Mouse (Mus musculus): ENCODE measurements around the gene Agap1. TPM values are rescaled to one million over a fixed set of nuclear protein-coding genes. Genes with fewer than 3 reads are reported as not detected.

Gene Agap1
- polyA plus RNA-seq, 1 experiment from 2014 or later: 4.8 TPM

DNA sequence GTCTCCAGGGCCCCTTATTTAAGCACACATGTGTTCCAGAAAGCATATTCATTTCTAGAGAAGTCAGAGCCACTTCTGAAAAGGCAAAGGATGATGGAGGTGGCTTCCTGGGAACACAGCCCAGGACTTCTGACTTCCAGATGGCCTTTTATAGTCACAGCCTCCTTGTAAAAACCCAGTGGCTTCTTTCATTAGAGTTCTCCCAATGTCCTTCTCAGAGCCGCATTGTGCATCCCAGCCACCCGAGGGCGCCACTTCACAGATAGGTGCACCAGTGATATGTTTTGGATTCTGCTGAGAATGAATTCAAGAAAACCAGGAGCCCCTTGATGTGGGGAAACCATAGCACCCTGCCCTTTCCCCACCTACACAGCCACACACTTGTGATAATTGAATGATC is 404.6 kb downstream of the Agap1 start:
- WGBS: 38% methylated on average over 3 of the region's 3 CpGs

DNA sequence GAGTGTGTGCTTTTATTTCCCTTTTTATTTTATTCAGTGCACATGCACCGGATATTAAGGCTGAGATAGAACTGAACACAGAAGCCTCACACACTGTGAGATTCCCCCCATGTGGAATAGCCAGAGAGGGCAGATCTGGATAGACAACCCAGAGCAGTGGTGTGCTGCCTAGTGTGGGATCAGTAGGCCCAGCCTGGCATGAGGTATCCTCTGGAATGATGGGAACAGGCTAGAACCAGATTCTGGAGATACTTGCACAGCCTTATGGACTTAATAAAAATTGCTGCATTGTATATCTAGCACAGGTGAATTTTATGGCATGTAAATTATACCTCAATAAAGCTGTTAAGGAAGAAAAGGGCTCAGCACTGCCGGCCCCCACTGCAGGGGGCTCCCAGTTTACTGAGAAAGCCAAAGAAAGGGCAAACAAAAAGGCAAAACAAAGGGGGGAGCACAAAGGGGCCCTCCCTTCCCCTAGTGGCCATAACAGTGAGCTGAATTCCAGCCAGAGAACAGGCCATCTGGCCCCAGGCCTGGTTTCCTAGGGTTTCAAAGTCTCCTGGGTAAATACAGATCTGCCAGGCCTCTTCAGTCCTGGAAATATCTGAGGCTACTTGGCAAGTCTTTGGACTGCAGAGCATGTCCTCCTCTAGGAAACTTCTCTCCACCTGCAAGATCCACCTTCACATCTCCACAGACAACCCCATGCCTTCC is 405.6 kb downstream of the Agap1 start:
- Histone ChIP-seq H3K27me3 (replicated peaks; ENCODE audit: control insufficient read depth, insufficient read depth, low read length) (no peaks in the 10 kb centered on the region), H3K9ac (ENCODE audit: low read depth, low read length) (no peak overlapping the region), H3K9me3 (ENCODE audit: control insufficient read depth, low read length) (no peaks in the 10 kb centered on the region), H3K4me1 (ENCODE audit: control insufficient read depth, insufficient read depth, low read length) (peaks cover 7% of the 10 kb centered on the region), H3K27ac (ENCODE audit: low read length) (0 out of 2 replicates have a peak overlapping the region, but pooled peaks have one; percentile 9), H3K4me2 (ENCODE audit: low read depth, low read length) (no peak overlapping the region), H3K36me3 (ENCODE audit: control insufficient read depth, insufficient read depth, low read length) (no peaks in the 10 kb centered on the region), H3K4me3 (ENCODE audit: low read length) (no peak overlapping the region)
- 48% methylated on average over 2 of the region's 2 CpGs for WGBS
- ATAC-seq: peak; percentile 79

More for the DNA sequence above, 404.6 kb downstream of the Agap1 start:
- Histone ChIP-seq H3K27me3 (replicated peaks; ENCODE audit: control insufficient read depth, insufficient read depth, low read length) (no peaks in the 10 kb centered on the region), H3K36me3 (ENCODE audit: control insufficient read depth, insufficient read depth, low read length) (no peaks in the 10 kb centered on the region), H3K4me1 (ENCODE audit: control insufficient read depth, insufficient read depth, low read length) (peaks cover 7% of the 10 kb centered on the region), H3K9ac (ENCODE audit: low read depth, low read length) (no peak overlapping the region), H3K4me3 (ENCODE audit: low read length) (no peak overlapping the region), H3K4me2 (ENCODE audit: low read depth, low read length) (no peak overlapping the region), H3K9me3 (ENCODE audit: control insufficient read depth, low read length) (no peaks in the 10 kb centered on the region), H3K27ac (ENCODE audit: low read length) (no peak overlapping the region)
- ATAC-seq: no peak

- no peak overlapping the region for H3K4me3 ChIP-seq (ENCODE audit: low read length)
- H3K27me3 ChIP-seq (replicated peaks; ENCODE audit: control insufficient read depth, insufficient read depth, low read length): no peaks in the 10 kb centered on the region
- H3K4me1 ChIP-seq (ENCODE audit: control insufficient read depth, insufficient read depth, low read length): peaks cover 3% of the 10 kb centered on the region
- no peaks in the 10 kb centered on the region for H3K9me3 ChIP-seq (ENCODE audit: control insufficient read depth, low read length)
- WGBS: 59% methylated on average over 6 of the region's 6 CpGs
- no peaks in the 10 kb centered on the region for H3K36me3 ChIP-seq (ENCODE audit: control insufficient read depth, insufficient read depth, low read length)
- no peak overlapping the region for H3K4me2 ChIP-seq (ENCODE audit: low read depth, low read length)
- no peak overlapping the region for H3K9ac ChIP-seq (ENCODE audit: low read depth, low read length)
- ATAC-seq: no peak
- no peak overlapping the region for H3K27ac ChIP-seq (ENCODE audit: low read length)
Observed at GRCm38 (mm10) chr1:89865787-89866186, 411.2 kb downstream of the Agap1 start.

GRCm38 (mm10) chr1:89867847-89868246 is 413.2 kb downstream of the Agap1 start:
- H3K36me3 ChIP-seq (ENCODE audit: control insufficient read depth, insufficient read depth, low read length): no peaks in the 10 kb centered on the region
- ATAC-seq: no peak
- H3K9me3 ChIP-seq (ENCODE audit: control insufficient read depth, low read length): no peaks in the 10 kb centered on the region
- 0 out of 2 replicates have a peak, but pooled peaks cover 3% of the 10 kb centered on the region for H3K4me1 ChIP-seq (ENCODE audit: control insufficient read depth, insufficient read depth, low read length)
- no peak overlapping the region for H3K27ac ChIP-seq (ENCODE audit: low read length)
- H3K4me2 ChIP-seq (ENCODE audit: low read depth, low read length): no peak overlapping the region
- no peak overlapping the region for H3K9ac ChIP-seq (ENCODE audit: low read depth, low read length)
- H3K4me3 ChIP-seq (ENCODE audit: low read length): no peak overlapping the region
- 52% methylated on average over 4 of the region's 4 CpGs for WGBS
- H3K27me3 ChIP-seq (replicated peaks; ENCODE audit: control insufficient read depth, insufficient read depth, low read length): no peaks in the 10 kb centered on the region

DNA sequence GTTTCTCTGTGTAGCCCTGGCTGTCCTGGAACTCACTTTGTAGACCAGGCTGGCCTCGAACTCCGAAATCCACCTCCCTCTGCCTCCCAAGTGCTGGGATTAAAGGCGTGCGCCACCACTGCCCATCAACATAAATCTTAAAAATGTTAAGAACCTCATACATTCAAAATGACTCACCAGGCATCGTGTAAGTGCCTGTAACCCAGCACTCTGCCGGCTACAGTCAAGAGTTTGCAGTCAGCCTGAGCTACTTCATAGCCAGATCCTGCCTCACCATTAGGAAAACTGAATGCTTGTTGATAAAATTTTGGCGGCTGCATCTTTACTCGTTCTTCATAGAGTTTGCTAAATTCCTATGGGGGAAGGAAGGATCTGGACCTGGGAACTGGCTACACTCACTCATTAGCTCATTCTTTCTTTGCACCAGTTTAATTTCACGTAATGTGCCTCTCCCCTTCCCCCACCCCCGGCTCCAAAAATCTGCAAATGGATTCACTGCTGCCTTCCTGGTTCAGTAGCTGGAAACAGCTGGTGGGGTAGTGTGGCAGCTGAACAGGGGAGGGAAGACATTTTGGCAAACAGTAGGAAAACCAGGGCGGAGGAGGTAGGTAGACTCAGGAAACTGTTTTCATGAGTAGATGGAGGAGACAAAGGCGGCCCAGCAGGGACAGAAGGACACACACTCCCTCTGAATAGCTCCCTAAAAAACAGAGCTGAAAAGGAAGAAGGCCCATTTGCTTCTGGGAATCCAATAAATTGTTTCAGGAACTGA is 415.7 kb downstream of the Agap1 start:
- ATAC-seq: no peak
- H3K4me1 ChIP-seq (ENCODE audit: control insufficient read depth, insufficient read depth, low read length): 0 out of 2 replicates have a peak, but pooled peaks cover 3% of the 10 kb centered on the region
- H3K4me2 ChIP-seq (ENCODE audit: low read depth, low read length): no peak overlapping the region
- no peak overlapping the region for H3K4me3 ChIP-seq (ENCODE audit: low read length)
- no peaks in the 10 kb centered on the region for H3K27me3 ChIP-seq (replicated peaks; ENCODE audit: control insufficient read depth, insufficient read depth, low read length)
- no peaks in the 10 kb centered on the region for H3K36me3 ChIP-seq (ENCODE audit: control insufficient read depth, insufficient read depth, low read length)
- WGBS: 52% methylated on average over 12 of the region's 12 CpGs
- H3K9me3 ChIP-seq (ENCODE audit: control insufficient read depth, low read length): no peaks in the 10 kb centered on the region
- H3K9ac ChIP-seq (ENCODE audit: low read depth, low read length): no peak overlapping the region
- no peak overlapping the region for H3K27ac ChIP-seq (ENCODE audit: low read length)

DNA sequence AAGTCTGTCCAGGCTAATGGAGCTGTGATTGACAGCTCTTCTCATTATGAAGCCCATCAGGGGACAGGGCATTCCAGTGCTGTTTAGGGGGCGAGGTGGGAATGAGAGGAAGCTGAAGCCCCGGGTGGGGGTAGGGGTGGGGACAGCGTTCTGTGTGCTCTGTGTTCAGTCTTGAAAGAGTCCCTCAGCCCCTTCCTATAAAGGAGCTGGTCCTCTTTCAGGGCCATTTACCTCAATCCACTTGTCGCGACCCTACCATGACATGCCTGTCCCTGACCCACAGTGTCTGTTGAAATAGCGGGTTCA is 416.3 kb downstream of the Agap1 start:
- no peak for ATAC-seq
- Histone ChIP-seq H3K4me2 (ENCODE audit: low read depth, low read length) (no peak overlapping the region), H3K36me3 (ENCODE audit: control insufficient read depth, insufficient read depth, low read length) (no peaks in the 10 kb centered on the region), H3K4me1 (ENCODE audit: control insufficient read depth, insufficient read depth, low read length) (0 out of 2 replicates have a peak, but pooled peaks cover 3% of the 10 kb centered on the region), H3K27me3 (replicated peaks; ENCODE audit: control insufficient read depth, insufficient read depth, low read length) (no peaks in the 10 kb centered on the region), H3K4me3 (ENCODE audit: low read length) (no peak overlapping the region), H3K27ac (ENCODE audit: low read length) (no peak overlapping the region), H3K9ac (ENCODE audit: low read depth, low read length) (no peak overlapping the region), H3K9me3 (ENCODE audit: control insufficient read depth, low read length) (no peaks in the 10 kb centered on the region)
- 72% methylated on average over 6 of the region's 6 CpGs for WGBS

GRCm38 (mm10) chr1:89876346-89877072 is 421.9 kb downstream of the Agap1 start:
- Histone ChIP-seq H3K27ac (ENCODE audit: low read length) (no peak overlapping the region), H3K9me3 (ENCODE audit: control insufficient read depth, low read length) (no peaks in the 10 kb centered on the region), H3K4me3 (ENCODE audit: low read length) (no peak overlapping the region), H3K36me3 (ENCODE audit: control insufficient read depth, insufficient read depth, low read length) (no peaks in the 10 kb centered on the region), H3K4me2 (ENCODE audit: low read depth, low read length) (no peak overlapping the region), H3K9ac (ENCODE audit: low read depth, low read length) (no peak overlapping the region), H3K4me1 (ENCODE audit: control insufficient read depth, insufficient read depth, low read length) (peaks cover 4% of the 10 kb centered on the region; the same call in 1 of the 2 replicates), H3K27me3 (replicated peaks; ENCODE audit: control insufficient read depth, insufficient read depth, low read length) (no peaks in the 10 kb centered on the region)
- 34% methylated on average over 5 of the region's 5 CpGs for WGBS
- ATAC-seq: 0 out of 2 replicates have a peak, but pooled peaks have one; percentile 44

DNA sequence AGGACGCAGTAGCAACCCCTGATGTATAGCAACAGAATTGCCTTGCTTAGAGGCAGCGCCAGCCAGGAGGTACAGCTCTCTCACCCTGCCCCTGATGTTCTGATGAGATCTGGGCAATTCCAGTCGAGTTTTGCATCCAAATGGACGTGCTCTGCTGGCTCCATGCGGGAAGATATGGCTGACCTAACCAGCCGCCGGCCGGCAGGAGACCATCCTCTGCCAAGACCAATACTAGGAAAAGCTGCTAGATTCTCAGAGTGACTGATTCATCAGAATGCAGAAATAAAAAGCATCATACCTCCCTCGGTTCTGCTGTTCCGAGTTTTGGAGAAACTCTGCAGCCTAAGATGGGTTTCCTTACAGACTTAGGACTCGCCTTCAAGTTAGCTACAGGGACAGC is 423.9 kb downstream of the Agap1 start:
- Histone ChIP-seq H3K27me3 (replicated peaks; ENCODE audit: control insufficient read depth, insufficient read depth, low read length) (no peaks in the 10 kb centered on the region), H3K36me3 (ENCODE audit: control insufficient read depth, insufficient read depth, low read length) (no peaks in the 10 kb centered on the region), H3K4me1 (ENCODE audit: control insufficient read depth, insufficient read depth, low read length) (peaks cover 4% of the 10 kb centered on the region; the same call in 1 of the 2 replicates), H3K4me2 (ENCODE audit: low read depth, low read length) (no peak overlapping the region), H3K9ac (ENCODE audit: low read depth, low read length) (no peak overlapping the region), H3K4me3 (ENCODE audit: low read length) (no peak overlapping the region), H3K9me3 (ENCODE audit: control insufficient read depth, low read length) (no peaks in the 10 kb centered on the region), H3K27ac (ENCODE audit: low read length) (no peak overlapping the region)
- ATAC-seq: no peak
- WGBS: 86% methylated on average over 11 of the region's 11 CpGs

DNA sequence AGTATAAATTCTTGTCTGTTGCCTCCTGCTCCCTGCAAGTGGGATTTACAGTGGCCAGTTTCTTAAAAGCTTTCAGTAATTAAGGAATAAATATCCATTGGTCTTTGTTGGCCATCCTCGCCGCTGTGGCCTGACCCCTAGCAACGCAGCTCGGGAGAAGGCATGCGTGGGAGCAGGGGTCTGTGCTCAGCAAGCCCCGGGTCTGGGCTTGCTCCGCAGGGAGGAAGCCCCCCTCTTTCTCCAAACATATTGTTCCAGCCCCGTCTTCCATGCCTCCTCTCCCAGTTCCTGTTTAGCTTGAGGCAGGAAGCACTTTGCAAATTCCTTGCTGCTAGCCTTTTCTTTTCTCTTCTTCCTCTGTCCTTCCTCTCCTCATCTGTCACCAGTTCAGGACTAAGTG is 425.6 kb downstream of the Agap1 start:
- Histone ChIP-seq H3K27ac (ENCODE audit: low read length) (no peak overlapping the region), H3K9me3 (ENCODE audit: control insufficient read depth, low read length) (no peaks in the 10 kb centered on the region), H3K36me3 (ENCODE audit: control insufficient read depth, insufficient read depth, low read length) (no peaks in the 10 kb centered on the region), H3K4me1 (ENCODE audit: control insufficient read depth, insufficient read depth, low read length) (peaks cover 13% of the 10 kb centered on the region), H3K9ac (ENCODE audit: low read depth, low read length) (no peak overlapping the region), H3K4me3 (ENCODE audit: low read length) (no peak overlapping the region), H3K4me2 (ENCODE audit: low read depth, low read length) (no peak overlapping the region), H3K27me3 (replicated peaks; ENCODE audit: control insufficient read depth, insufficient read depth, low read length) (no peaks in the 10 kb centered on the region)
- no peak for ATAC-seq
- WGBS: 34% methylated on average over 8 of the region's 8 CpGs

All from intestine, embryonic 16.5 days (tissue).